Mouse (Mus musculus) heart, postnatal 0 days (tissue): ENCODE results near the gene Bri3.
A peak's percentile ranks its signal among the peaks of the same experiment; 100 is the strongest.

Experiments used
- CTCF ChIP-seq: IDR thresholded peaks from 2 replicates; pipeline ENCODE4 v1.5.1; 2016; ENCODE audit warnings: antibody characterized with exemption, control low read depth, low read depth
- EP300 ChIP-seq: IDR thresholded peaks from 2 replicates; pipeline ENCODE4 v1.6.1; 2016; ENCODE audit warnings: antibody characterized with exemption, low read depth

DNA sequence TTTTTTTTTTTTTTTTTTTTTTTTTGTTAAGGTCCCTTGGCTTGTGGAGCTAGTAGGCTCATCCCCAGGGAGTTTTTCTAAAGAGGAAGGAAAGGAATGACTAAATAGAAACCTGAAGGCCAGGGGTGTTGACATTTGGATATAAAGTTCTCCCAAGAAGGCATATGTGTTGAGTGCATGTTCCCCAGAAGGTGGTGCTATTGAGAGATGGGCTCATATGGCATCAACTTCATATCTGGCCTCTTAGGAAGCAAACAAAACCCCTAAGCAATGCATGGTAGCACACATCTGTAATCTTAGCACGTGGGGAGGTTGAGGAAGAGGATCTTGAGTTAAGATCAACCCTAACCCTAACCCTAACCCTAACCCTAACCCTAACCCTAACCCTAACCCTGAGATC, 12.8 kb upstream of the Bri3 start:
- TF ChIP-seq CTCF (peak; percentile 59), EP300 (no peak)
